Mouse (Mus musculus) inflammation-experienced regulatory T-cells, adult 6 months (primary cell): ENCODE measurements around the gene Gcn1l1. TPM values are rescaled to one million over a fixed set of nuclear protein-coding genes. Genes with fewer than 3 reads are reported as not detected.
"Not testable (repeated sequence)": the region's sequence is repeated elsewhere in the genome, so short reads cannot be mapped to it uniquely, and the experiment has no call there.

ENCODE experiments used
- ATAC-seq: one replicate; pipeline ENCODE4 v1.8.0; 2017
- polyA plus RNA-seq, 3 experiments: library from polyadenylated mRNA; unstranded; fragments of 100-300 nt; shearing (Covaris generic); gene quantifications; one replicate each; pipeline ENCODE4 v1.2.1; 2017

The Gcn1l1 gene
- 10 to 100 TPM; 24.7 to 36.4 (median 28.6) TPM for polyA plus RNA-seq

GRCm38 (mm10) chr5:115564737-115565393, at the start of gene Gcn1l1:
Gcn1l1 (plus strand) TSS chr5:115565254.
- ATAC-seq, result peak; percentile 84

GRCm38 (mm10) chr5:115516081-115516907, 48.8 kb upstream of the Gcn1l1 start:
- ATAC-seq, result peak; percentile 76

GRCm38 (mm10) chr5:115516908-115517307, 48.1 kb upstream of the Gcn1l1 start:
- no peak for ATAC-seq

- no peak for ATAC-seq
Measured at GRCm38 (mm10) chr5:115517501-115517900, 47.6 kb upstream of the Gcn1l1 start.

GRCm38 (mm10) chr5:115518214-115518613, 46.8 kb upstream of the Gcn1l1 start:
- not testable (repeated sequence) for ATAC-seq

GRCm38 (mm10) chr5:115520325-115520869, 44.7 kb upstream of the Gcn1l1 start:
- no peak for ATAC-seq

- ATAC-seq, result peak; percentile 93
Measured at GRCm38 (mm10) chr5:115521553-115522461, 43.2 kb upstream of the Gcn1l1 start.

GRCm38 (mm10) chr5:115522531-115522930, 42.5 kb upstream of the Gcn1l1 start:
- ATAC-seq, result no peak

GRCm38 (mm10) chr5:115522981-115523499, 42.0 kb upstream of the Gcn1l1 start:
- no peak for ATAC-seq

- no peak for ATAC-seq
Measured at GRCm38 (mm10) chr5:115523971-115524370, 41.1 kb upstream of the Gcn1l1 start.

GRCm38 (mm10) chr5:115524471-115524870, 40.6 kb upstream of the Gcn1l1 start:
- ATAC-seq, result no peak

- no peak for ATAC-seq
Measured at GRCm38 (mm10) chr5:115525416-115525815, 39.6 kb upstream of the Gcn1l1 start.

- ATAC-seq, result no peak
Measured at GRCm38 (mm10) chr5:115525943-115526342, 39.1 kb upstream of the Gcn1l1 start.

- ATAC-seq, result no peak
Measured at GRCm38 (mm10) chr5:115526456-115527202, 38.4 kb upstream of the Gcn1l1 start.

- no peak for ATAC-seq
Measured at GRCm38 (mm10) chr5:115528128-115528527, 36.9 kb upstream of the Gcn1l1 start.

- ATAC-seq, result no peak
Measured at GRCm38 (mm10) chr5:115529364-115529741, 35.7 kb upstream of the Gcn1l1 start.

GRCm38 (mm10) chr5:115529742-115530446, 35.2 kb upstream of the Gcn1l1 start:
- ATAC-seq, result no peak

- ATAC-seq, result no peak
Measured at GRCm38 (mm10) chr5:115530447-115530809, 34.6 kb upstream of the Gcn1l1 start.

- ATAC-seq, result no peak
Measured at GRCm38 (mm10) chr5:115531671-115532270, 33.3 kb upstream of the Gcn1l1 start.

- no peak for ATAC-seq
Measured at GRCm38 (mm10) chr5:115534290-115534731, 30.7 kb upstream of the Gcn1l1 start.
